Comparison of ENCODE assay signal across 10 mouse cellular contexts in the genomic region with DNA sequence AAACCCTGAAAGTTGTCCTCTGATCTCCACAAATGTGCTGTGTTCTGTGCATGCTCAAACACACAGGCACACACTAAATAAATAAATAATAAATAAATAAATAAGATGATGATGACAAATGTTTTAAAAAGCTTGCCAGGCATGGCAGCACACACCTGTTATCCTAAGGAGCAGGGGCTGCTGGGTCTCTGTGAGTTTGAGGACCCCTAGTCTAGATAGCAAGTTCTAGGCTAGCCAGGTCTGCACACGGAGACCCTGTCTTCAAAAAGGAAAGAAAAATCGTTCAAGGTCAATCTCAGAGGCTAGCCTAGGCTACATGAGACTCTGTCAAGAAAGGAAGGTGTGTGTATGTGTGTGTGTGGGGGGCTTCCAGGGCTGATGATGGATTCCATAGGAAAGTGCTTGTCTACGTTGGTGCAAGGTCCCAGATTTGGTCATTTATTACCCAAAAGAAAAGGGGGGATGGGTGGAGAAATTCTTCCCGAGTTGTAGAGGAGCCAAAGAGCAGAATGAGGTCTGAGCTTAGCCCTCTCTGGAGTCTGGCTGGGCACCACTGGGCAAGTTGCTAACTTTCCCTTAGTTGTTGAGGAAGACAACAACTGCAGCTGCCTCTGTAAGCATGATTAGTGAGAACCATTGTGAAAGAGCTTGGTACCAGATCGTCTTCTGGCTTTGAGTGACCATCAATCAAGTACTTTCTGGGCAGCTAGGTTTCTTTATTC. TPM values are rescaled to one million over a fixed set of nuclear protein-coding genes. Genes with fewer than 3 reads are reported as not detected.
DNase-seq lines count a peak whose midpoint lies in the region; ATAC-seq and TF ChIP-seq lines count a peak whose summit lies in the region.
"Had no signal": no experiment of that assay in that cellular context is flagged by ENCODE, and none has a peak within 500 bp of the region (broad histone marks: within the 10 kb centered on the region; RNA-seq: fewer than 3 reads in every experiment).

No protein-coding gene starts in this region.

- H3K36me3 ChIP-seq in heart, embryonic 11.5 days (ENCODE audit: control insufficient read depth, insufficient read depth, low read length), result no peaks in the 10 kb centered on the region
- H3K36me3 ChIP-seq in midbrain, embryonic 13.5 days, result no peaks in the 10 kb centered on the region
- no peaks in the 10 kb centered on the region for H3K36me3 ChIP-seq in midbrain, embryonic 10.5 days
- no peaks in the 10 kb centered on the region for H3K36me3 ChIP-seq in kidney, postnatal 0 days (ENCODE audit: insufficient read depth, low read length)
- H3K36me3 ChIP-seq in stomach, embryonic 14.5 days (ENCODE audit: control insufficient read depth, insufficient read depth, low read length), result no peaks in the 10 kb centered on the region; the same call in 1 of the 2 replicates

- peak overlapping the region; percentile 84 for H3K27ac ChIP-seq in heart, embryonic 11.5 days (ENCODE audit: low read depth, low read length)
- no peak overlapping the region for H3K27ac ChIP-seq in midbrain, embryonic 13.5 days
- H3K27ac ChIP-seq in midbrain, embryonic 10.5 days (replicated peaks), result no peak overlapping the region
- peak overlapping the region; percentile 97 for H3K27ac ChIP-seq in kidney, postnatal 0 days
- H3K27ac ChIP-seq in stomach, embryonic 14.5 days (ENCODE audit: low read length), result peak overlapping the region; percentile 90; the same call in 1 of the 2 replicates

- DNase-seq in heart, adult 18-20 months, result no peak
- no peak for DNase-seq in midbrain, embryonic 10.5 days (ENCODE audit: low spot score)
- no peak for DNase-seq in kidney, postnatal 0 days (ENCODE audit: low spot score)
- no peak for DNase-seq in retina, embryonic 14.5 days (ENCODE audit: low spot score)
- DNase-seq in spleen, adult 12 weeks (ENCODE audit: low spot score), result no peak

- no peak for ATAC-seq in heart, embryonic 11.5 days (replicated peaks; ENCODE audit: insufficient number of reproducible peaks, low FRiP score, low TSS enrichment)
- ATAC-seq in midbrain, embryonic 13.5 days, result no peak
- ATAC-seq in kidney, postnatal 0 days (replicated peaks; ENCODE audit: low FRiP score, low read depth), result no peak
- ATAC-seq in stomach, embryonic 14.5 days (ENCODE audit: insufficient number of reproducible peaks, insufficient read depth, low FRiP score, low read depth), result no peak
- ATAC-seq: forebrain, embryonic 16.5 days had no signal

- TF ChIP-seq CTCF in kidney, postnatal 0 days (IDR thresholded peaks at IDR 0.05; ENCODE audit: low read depth), result no peak

- H3K9ac ChIP-seq in heart, embryonic 11.5 days (ENCODE audit: low read depth, low read length), result peak overlapping the region; percentile 50
- no peak overlapping the region for H3K9ac ChIP-seq in midbrain, embryonic 13.5 days (replicated peaks)
- H3K9ac ChIP-seq in kidney, postnatal 0 days (ENCODE audit: low read depth, low read length), result 0 out of 2 replicates have a peak overlapping the region, but pooled peaks have one; percentile 27
- H3K9ac ChIP-seq in stomach, embryonic 14.5 days (replicated peaks; ENCODE audit: low read depth, low read length), result no peak overlapping the region

- H3K4me3 ChIP-seq in heart, embryonic 11.5 days (ENCODE audit: low read depth, low read length), result peak overlapping the region; percentile 73; the same call in 1 of the 2 replicates
- H3K4me3 ChIP-seq in midbrain, embryonic 13.5 days (replicated peaks), result no peak overlapping the region
- H3K4me3 ChIP-seq in midbrain, embryonic 10.5 days, result no peak overlapping the region
- peak overlapping the region; percentile 83; the same call in 1 of the 2 replicates for H3K4me3 ChIP-seq in kidney, postnatal 0 days (replicated peaks; ENCODE audit: low read depth, low read length)
- H3K4me3 ChIP-seq in stomach, embryonic 14.5 days (ENCODE audit: low read depth, low read length), result peak overlapping the region; percentile 76; the same call in 1 of the 2 replicates

- H3K9me3 ChIP-seq in heart, embryonic 11.5 days (replicated peaks; ENCODE audit: control insufficient read depth, low read length), result no peaks in the 10 kb centered on the region
- H3K9me3 ChIP-seq in midbrain, embryonic 13.5 days, result no peaks in the 10 kb centered on the region
- H3K9me3 ChIP-seq in midbrain, embryonic 10.5 days (replicated peaks), result no peaks in the 10 kb centered on the region
- no peaks in the 10 kb centered on the region for H3K9me3 ChIP-seq in kidney, postnatal 0 days (replicated peaks; ENCODE audit: low read length)
- H3K9me3 ChIP-seq in stomach, embryonic 14.5 days (ENCODE audit: control insufficient read depth, low read depth, low read length), result no peaks in the 10 kb centered on the region

- H3K4me1 ChIP-seq in heart, embryonic 11.5 days (ENCODE audit: control insufficient read depth, insufficient read depth, low read length), result peaks cover 66% of the 10 kb centered on the region
- peaks cover 42% of the 10 kb centered on the region for H3K4me1 ChIP-seq in midbrain, embryonic 13.5 days (replicated peaks)
- peaks cover 59% of the 10 kb centered on the region for H3K4me1 ChIP-seq in midbrain, embryonic 10.5 days
- H3K4me1 ChIP-seq in kidney, postnatal 0 days (replicated peaks; ENCODE audit: insufficient read depth, low read length), result peaks cover 52% of the 10 kb centered on the region
- peaks cover 62% of the 10 kb centered on the region for H3K4me1 ChIP-seq in stomach, embryonic 14.5 days (ENCODE audit: control insufficient read depth, insufficient read depth, low read length)

- H3K27me3 ChIP-seq in heart, embryonic 11.5 days (ENCODE audit: control insufficient read depth, insufficient read depth, low read length), result no peaks in the 10 kb centered on the region
- peaks cover 21% of the 10 kb centered on the region for H3K27me3 ChIP-seq in midbrain, embryonic 13.5 days
- peaks cover 44% of the 10 kb centered on the region for H3K27me3 ChIP-seq in midbrain, embryonic 10.5 days (ENCODE audit: low read depth, poor library complexity, severe bottlenecking)
- H3K27me3 ChIP-seq in kidney, postnatal 0 days (ENCODE audit: insufficient read depth, low read length), result no peaks in the 10 kb centered on the region
- no peaks in the 10 kb centered on the region for H3K27me3 ChIP-seq in stomach, embryonic 14.5 days (ENCODE audit: control insufficient read depth, insufficient read depth, low read length)

- H3K4me2 ChIP-seq in heart, embryonic 11.5 days, result peak overlapping the region; percentile 81
- peak overlapping the region; percentile 65; the same call in 1 of the 2 replicates for H3K4me2 ChIP-seq in midbrain, embryonic 13.5 days (replicated peaks)
- peak overlapping the region; percentile 74 for H3K4me2 ChIP-seq in kidney, postnatal 0 days (ENCODE audit: low read length)
- H3K4me2 ChIP-seq in stomach, embryonic 14.5 days (replicated peaks; ENCODE audit: low read depth, low read length), result peak overlapping the region; percentile 78

- 63% methylated on average over 5 of the region's 5 CpGs for WGBS in heart, embryonic 11.5 days (ENCODE audit: insufficient replicate concordance)
- WGBS in midbrain, embryonic 13.5 days, result 83% methylated on average over 5 of the region's 5 CpGs
- 82% methylated on average over 5 of the region's 5 CpGs for WGBS in midbrain, embryonic 10.5 days
- 46% methylated on average over 5 of the region's 5 CpGs for WGBS in kidney, postnatal 0 days
- 48% methylated on average over 5 of the region's 5 CpGs for WGBS in stomach, embryonic 14.5 days

RNA-seq across cellular contexts. Expression of a gene that starts 3.0 kb away (rescaled TPM):
- 72.2 and 80.6 TPM in 2 replicates for polyA plus RNA-seq in heart, embryonic 11.5 days (2014; fragmentation: Nextera tagmentation; extraction: Ambion mirVana)
- 100 to 1,000 TPM; 208 to 239 TPM for total RNA-seq in heart, adult 18-20 months (2021)
- polyA plus RNA-seq in midbrain, embryonic 13.5 days (2015; fragmentation: Nextera tagmentation; extraction: Ambion mirVana), result 69.2 and 70.5 TPM in 2 replicates
- polyA plus RNA-seq in midbrain, embryonic 10.5 days (2016; fragmentation: Nextera tagmentation; extraction: Ambion mirVana), result 32.4 and 41.8 TPM in 2 replicates
- polyA plus RNA-seq in kidney, postnatal 0 days (2015; fragmentation: Nextera tagmentation; extraction: Ambion mirVana), result 119 and 129 TPM in 2 replicates
- polyA plus RNA-seq in stomach, embryonic 14.5 days (2014; fragmentation: Nextera tagmentation; extraction: Ambion mirVana), result 131 and 139 TPM in 2 replicates

RNA-seq across cellular contexts. Expression of a gene that starts 20.1 kb away (rescaled TPM):
- polyA plus RNA-seq in heart, embryonic 11.5 days (2014; fragmentation: Nextera tagmentation; extraction: Ambion mirVana), result 67.2 and 70.6 TPM in 2 replicates
- total RNA-seq in heart, adult 18-20 months (2021), result 10 to 100 TPM; 13.2 to 15.2 TPM
- 13.7 and 16.8 TPM in 2 replicates for polyA plus RNA-seq in midbrain, embryonic 13.5 days (2015; fragmentation: Nextera tagmentation; extraction: Ambion mirVana)
- polyA plus RNA-seq in midbrain, embryonic 10.5 days (2016; fragmentation: Nextera tagmentation; extraction: Ambion mirVana), result 23.4 and 26.8 TPM in 2 replicates
- polyA plus RNA-seq in kidney, postnatal 0 days (2015; fragmentation: Nextera tagmentation; extraction: Ambion mirVana), result 51.4 and 54.5 TPM in 2 replicates
- 68.0 and 68.9 TPM in 2 replicates for polyA plus RNA-seq in stomach, embryonic 14.5 days (2014; fragmentation: Nextera tagmentation; extraction: Ambion mirVana)

RNA-seq across cellular contexts. Expression of a gene that starts 21.0 kb away (rescaled TPM):
- polyA plus RNA-seq in heart, embryonic 11.5 days (2014; fragmentation: Nextera tagmentation; extraction: Ambion mirVana), result 89.3 and 107 TPM in 2 replicates
- total RNA-seq in heart, adult 18-20 months (2021), result 1 to 10 TPM; 7.2 to 7.4 TPM
- 16.4 and 19.9 TPM in 2 replicates for polyA plus RNA-seq in midbrain, embryonic 13.5 days (2015; fragmentation: Nextera tagmentation; extraction: Ambion mirVana)
- polyA plus RNA-seq in midbrain, embryonic 10.5 days (2016; fragmentation: Nextera tagmentation; extraction: Ambion mirVana), result 44.6 and 49.7 TPM in 2 replicates
- polyA plus RNA-seq in kidney, postnatal 0 days (2015; fragmentation: Nextera tagmentation; extraction: Ambion mirVana), result 108 and 122 TPM in 2 replicates
- 106 and 108 TPM in 2 replicates for polyA plus RNA-seq in stomach, embryonic 14.5 days (2014; fragmentation: Nextera tagmentation; extraction: Ambion mirVana)

RNA-seq across cellular contexts. Expression of a gene that starts 38.6 kb away (rescaled TPM):
- polyA plus RNA-seq in heart, embryonic 11.5 days (2014; fragmentation: Nextera tagmentation; extraction: Ambion mirVana), result 3.0 and 3.4 TPM in 2 replicates
- total RNA-seq in heart, adult 18-20 months (2021), result 1 to 10 TPM; 1.8 to 1.9 TPM
- 137 and 168 TPM in 2 replicates for polyA plus RNA-seq in midbrain, embryonic 13.5 days (2015; fragmentation: Nextera tagmentation; extraction: Ambion mirVana)
- 36.6 and 40.2 TPM in 2 replicates for polyA plus RNA-seq in midbrain, embryonic 10.5 days (2016; fragmentation: Nextera tagmentation; extraction: Ambion mirVana)
- 13.8 and 15.7 TPM in 2 replicates for polyA plus RNA-seq in kidney, postnatal 0 days (2015; fragmentation: Nextera tagmentation; extraction: Ambion mirVana)
- polyA plus RNA-seq in stomach, embryonic 14.5 days (2014; fragmentation: Nextera tagmentation; extraction: Ambion mirVana), result 10.8 and 12.3 TPM in 2 replicates
- total RNA-seq: monocyte, adult 5-6 weeks had no signal

RNA-seq across cellular contexts. Expression of a gene that starts 47.1 kb away (rescaled TPM):
- 98.8 and 111 TPM in 2 replicates for polyA plus RNA-seq in heart, embryonic 11.5 days (2014; fragmentation: Nextera tagmentation; extraction: Ambion mirVana)
- total RNA-seq in heart, adult 18-20 months (2021), result 10 to 100 TPM; 17.9 to 24.7 TPM
- 99.3 and 101 TPM in 2 replicates for polyA plus RNA-seq in midbrain, embryonic 13.5 days (2015; fragmentation: Nextera tagmentation; extraction: Ambion mirVana)
- polyA plus RNA-seq in midbrain, embryonic 10.5 days (2016; fragmentation: Nextera tagmentation; extraction: Ambion mirVana), result 115 and 120 TPM in 2 replicates
- polyA plus RNA-seq in kidney, postnatal 0 days (2015; fragmentation: Nextera tagmentation; extraction: Ambion mirVana), result 97.6 and 98.6 TPM in 2 replicates
- 121 and 126 TPM in 2 replicates for polyA plus RNA-seq in stomach, embryonic 14.5 days (2014; fragmentation: Nextera tagmentation; extraction: Ambion mirVana)

Comparison
In these comparisons a context has a peak if more than half of its experiments do, and no peak if none do; other contexts are left out.
1. H3K27ac ChIP-seq: peak in heart, embryonic 11.5 days (single experiment), kidney, postnatal 0 days (single experiment) and stomach, embryonic 14.5 days (single experiment); none in midbrain, embryonic 13.5 days (single experiment) and midbrain, embryonic 10.5 days (single experiment).
2. H3K4me3 ChIP-seq: peak in heart, embryonic 11.5 days (single experiment), kidney, postnatal 0 days (single experiment) and stomach, embryonic 14.5 days (single experiment); none in midbrain, embryonic 13.5 days (single experiment) and midbrain, embryonic 10.5 days (single experiment).
3. H3K9ac ChIP-seq: peak in heart, embryonic 11.5 days (single experiment) and kidney, postnatal 0 days (single experiment); none in midbrain, embryonic 13.5 days (single experiment) and stomach, embryonic 14.5 days (single experiment).
4. Peak in every context shown above with its lines, with median percentiles within 50 percentile points of each other: H3K4me2 ChIP-seq.